Mouse (Mus musculus): ENCODE measurements around the gene Srp68. TPM values are rescaled to one million over a fixed set of nuclear protein-coding genes. Genes with fewer than 3 reads are reported as not detected.

The Srp68 gene
- polyA plus RNA-seq, 1 experiment from 2014 or later: 101 TPM

DNA sequence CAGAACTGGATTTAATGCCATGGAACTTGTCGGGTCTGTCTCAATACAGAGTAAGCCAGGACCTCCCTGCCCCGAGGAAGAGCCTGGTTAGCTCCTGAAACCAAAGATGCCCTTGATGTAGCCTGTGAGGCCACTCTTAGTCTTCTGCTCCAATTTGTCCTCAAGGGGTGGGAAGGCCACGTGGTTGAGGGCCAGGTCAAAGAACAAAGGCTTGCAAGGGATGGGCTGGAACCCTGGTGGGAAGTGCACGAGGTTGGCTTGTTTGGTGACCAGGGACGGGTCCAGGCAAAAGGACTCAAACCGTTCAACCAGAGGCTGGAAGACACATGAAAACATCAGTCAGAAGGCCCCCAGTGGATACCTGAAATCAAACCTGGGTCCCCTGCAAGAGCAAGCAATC is 28.4 kb downstream of the Srp68 start:
- H3K4me2 ChIP-seq (replicated peaks): no peak overlapping the region
- H3K27ac ChIP-seq (replicated peaks): no peak overlapping the region; the same call in 1 of the 2 replicates
- peaks cover 8% of the 10 kb centered on the region; the same call in 1 of the 2 replicates for H3K4me1 ChIP-seq
- no peaks in the 10 kb centered on the region for H3K27me3 ChIP-seq
- H3K9ac ChIP-seq: no peak overlapping the region
- WGBS: 77% methylated on average over 6 of the region's 6 CpGs
- no peak for ATAC-seq (ENCODE audit: insufficient number of reproducible peaks, low FRiP score, low TSS enrichment, low read depth)
- H3K4me3 ChIP-seq (replicated peaks): no peak overlapping the region
- H3K36me3 ChIP-seq: peaks cover 69% of the 10 kb centered on the region
- H3K9me3 ChIP-seq (replicated peaks): no peaks in the 10 kb centered on the region

DNA sequence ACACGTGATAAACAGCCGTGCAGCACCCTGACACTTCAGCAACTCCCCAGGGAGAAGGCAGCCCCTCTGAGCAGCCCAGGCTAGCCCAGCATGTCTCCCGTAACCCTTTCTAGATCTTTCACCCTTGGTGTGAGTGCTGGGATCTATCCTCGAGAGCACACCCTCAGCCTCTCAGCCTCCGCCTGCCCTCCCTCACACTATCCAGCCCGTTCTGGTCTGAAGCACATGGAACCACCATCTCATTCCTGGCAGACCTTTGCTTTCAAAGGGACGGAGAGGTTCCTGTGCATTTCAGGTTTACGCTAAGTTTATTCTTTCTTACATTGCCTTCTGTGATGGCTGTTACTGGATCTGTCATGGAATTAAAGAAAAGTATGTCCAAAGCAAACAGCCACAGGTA is 29.4 kb downstream of the Srp68 start:
- H3K27ac ChIP-seq (replicated peaks): no peak overlapping the region
- ATAC-seq (ENCODE audit: insufficient number of reproducible peaks, low FRiP score, low TSS enrichment, low read depth): no peak
- no peaks in the 10 kb centered on the region for H3K27me3 ChIP-seq
- no peak overlapping the region for H3K4me3 ChIP-seq (replicated peaks)
- peaks cover 8% of the 10 kb centered on the region; the same call in 1 of the 2 replicates for H3K4me1 ChIP-seq
- H3K9ac ChIP-seq: no peak overlapping the region
- H3K36me3 ChIP-seq: peaks cover 58% of the 10 kb centered on the region
- no peaks in the 10 kb centered on the region for H3K9me3 ChIP-seq (replicated peaks)
- 84% methylated on average over 8 of the region's 8 CpGs for WGBS
- no peak overlapping the region for H3K4me2 ChIP-seq (replicated peaks)

DNA sequence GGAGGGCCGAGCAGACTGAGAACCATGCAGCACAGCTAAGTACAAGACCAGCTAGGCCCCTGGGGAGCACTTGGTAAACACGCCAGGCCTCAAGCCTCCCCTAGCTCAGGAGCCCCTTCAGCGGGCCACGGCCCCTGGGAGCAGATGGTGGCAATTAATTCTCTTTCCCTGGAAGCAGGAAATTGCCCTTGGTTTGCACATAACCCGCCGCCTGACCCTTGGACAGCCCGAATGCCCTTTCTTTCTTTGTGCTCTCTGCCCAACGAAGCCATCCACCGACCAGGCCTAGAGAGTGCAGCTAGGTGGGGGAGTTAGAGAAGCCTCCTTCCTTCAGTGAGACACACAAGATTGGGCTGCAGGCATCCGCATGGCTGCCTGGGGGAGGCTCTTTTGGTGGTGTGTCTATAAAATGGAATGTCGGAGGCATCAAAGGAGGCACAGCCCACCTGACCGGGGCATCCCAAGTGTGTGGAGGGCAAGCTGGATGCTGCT is 32.2 kb downstream of the Srp68 start:
- Histone ChIP-seq H3K4me2 (replicated peaks) (no peak overlapping the region), H3K36me3 (peaks cover 30% of the 10 kb centered on the region), H3K4me1 (peaks cover 19% of the 10 kb centered on the region; the same call in 1 of the 2 replicates), H3K27me3 (peaks cover 18% of the 10 kb centered on the region), H3K4me3 (replicated peaks) (no peak overlapping the region), H3K27ac (replicated peaks) (no peak overlapping the region), H3K9me3 (replicated peaks) (no peaks in the 10 kb centered on the region), H3K9ac (no peak overlapping the region)
- no peak for ATAC-seq (ENCODE audit: insufficient number of reproducible peaks, low FRiP score, low TSS enrichment, low read depth)
- WGBS: 27% methylated on average over 12 of the region's 12 CpGs

DNA sequence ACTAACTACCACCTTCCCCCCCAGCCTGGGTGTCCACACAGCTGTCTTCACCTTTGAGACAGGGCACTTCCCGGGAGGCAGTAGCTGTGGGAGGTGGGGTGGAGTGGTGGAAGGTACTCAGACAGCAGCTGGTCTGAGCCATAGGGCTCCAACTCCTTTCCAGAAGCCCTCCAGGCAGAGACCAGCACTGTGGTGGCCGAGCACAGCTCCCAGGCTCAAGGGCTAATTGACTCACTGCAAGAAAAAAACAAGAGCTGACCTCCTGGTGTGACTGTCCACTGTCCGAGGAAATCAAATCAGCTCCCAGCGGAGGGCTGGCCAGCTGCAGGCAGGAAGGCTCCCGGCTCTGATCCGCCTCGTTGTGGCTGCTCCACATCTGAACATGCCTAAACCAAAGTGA is 34.2 kb downstream of the Srp68 start:
- no peak for ATAC-seq (ENCODE audit: insufficient number of reproducible peaks, low FRiP score, low TSS enrichment, low read depth)
- Histone ChIP-seq H3K27ac (replicated peaks) (no peak overlapping the region), H3K9me3 (replicated peaks) (no peaks in the 10 kb centered on the region), H3K27me3 (peaks cover 18% of the 10 kb centered on the region), H3K4me3 (replicated peaks) (no peak overlapping the region), H3K9ac (no peak overlapping the region), H3K4me2 (replicated peaks) (no peak overlapping the region), H3K36me3 (peaks cover 10% of the 10 kb centered on the region), H3K4me1 (peaks cover 19% of the 10 kb centered on the region; the same call in 1 of the 2 replicates)
- 22% methylated on average over 7 of the region's 7 CpGs for WGBS

DNA sequence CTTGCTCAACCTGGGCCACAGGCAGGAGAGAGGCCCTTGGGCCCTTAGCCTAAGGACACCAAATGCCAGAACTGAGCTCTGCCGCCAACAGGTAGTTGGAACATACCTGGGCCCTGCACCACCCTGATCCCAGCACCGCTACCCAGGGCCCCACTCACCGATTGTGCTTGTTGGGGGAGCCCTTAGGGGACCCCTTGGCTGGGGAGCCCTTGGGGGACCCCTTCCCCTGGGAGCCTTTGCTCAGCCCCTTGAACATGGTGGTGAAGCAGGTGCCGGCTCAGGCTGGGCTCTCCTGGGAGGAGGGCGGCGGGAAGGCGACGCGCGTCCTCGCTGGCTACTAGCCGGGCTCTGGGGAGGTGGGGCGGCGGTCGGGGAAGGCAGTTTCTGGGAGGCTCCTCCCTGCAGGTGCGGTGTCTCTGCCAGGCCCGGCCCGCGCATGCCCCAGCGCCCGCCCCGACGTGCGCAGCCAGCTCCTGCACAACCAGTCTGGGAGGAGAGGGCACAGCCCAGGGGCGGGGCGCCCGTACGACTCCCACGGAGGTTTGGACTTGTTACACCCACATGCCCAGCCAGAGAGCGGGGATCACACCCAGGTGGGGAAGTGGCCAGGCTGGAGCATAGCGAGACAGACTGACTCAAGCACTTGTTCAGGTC is 36.1 kb downstream of the Srp68 start, which contains the start of gene Evpl:
Gene Evpl, minus strand, starts transcription at position 336 of the 654 bp plus-strand sequence.
- peaks cover 18% of the 10 kb centered on the region for H3K27me3 ChIP-seq
- peak; percentile 84 for ATAC-seq (ENCODE audit: insufficient number of reproducible peaks, low FRiP score, low TSS enrichment, low read depth)
- 0 out of 2 replicates have a peak within 1 kb of the TSS, but pooled peaks have one; percentile 22 for H3K9ac ChIP-seq
- H3K4me2 ChIP-seq (replicated peaks): peak within 1 kb of the TSS; percentile 42
- peak within 1 kb of the TSS; percentile 42 for H3K4me3 ChIP-seq (replicated peaks)
- WGBS: 8% methylated on average over 31 of the region's 31 CpGs
- peak within 1 kb of the TSS; percentile 61 for H3K27ac ChIP-seq (replicated peaks)
- H3K36me3 ChIP-seq: no peaks in the 10 kb centered on the region
- peaks cover 19% of the 10 kb centered on the region; the same call in 1 of the 2 replicates for H3K4me1 ChIP-seq
- H3K9me3 ChIP-seq (replicated peaks): no peaks in the 10 kb centered on the region

DNA sequence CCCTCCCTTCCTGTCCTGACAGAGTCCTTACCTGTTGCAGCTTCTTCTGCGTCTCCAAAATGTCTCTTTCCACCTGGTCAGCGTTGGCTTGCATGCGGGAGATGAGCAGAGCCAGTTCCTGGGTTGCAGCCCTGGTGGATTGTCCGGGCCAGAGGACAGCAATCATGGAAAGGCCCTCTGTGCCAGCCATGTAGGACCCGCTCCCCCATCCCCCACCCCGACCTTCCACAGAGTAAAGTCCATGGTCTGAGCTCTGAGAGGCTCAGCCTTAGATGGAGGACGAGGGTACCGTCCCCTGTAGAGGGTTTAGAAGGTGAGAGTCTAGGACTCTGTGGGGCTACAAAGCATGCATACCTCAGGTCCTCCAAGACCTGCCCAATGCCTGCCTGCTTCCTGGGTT is 39.1 kb downstream of the Srp68 start:
- Histone ChIP-seq H3K4me3 (replicated peaks) (no peak overlapping the region), H3K36me3 (no peaks in the 10 kb centered on the region), H3K9me3 (replicated peaks) (no peaks in the 10 kb centered on the region), H3K27me3 (peaks cover 18% of the 10 kb centered on the region), H3K27ac (replicated peaks) (no peak overlapping the region), H3K4me2 (replicated peaks) (no peak overlapping the region), H3K9ac (no peak overlapping the region), H3K4me1 (peaks cover 10% of the 10 kb centered on the region; the same call in 1 of the 2 replicates)
- WGBS: 83% methylated on average over 8 of the region's 8 CpGs
- ATAC-seq (ENCODE audit: insufficient number of reproducible peaks, low FRiP score, low TSS enrichment, low read depth): no peak

DNA sequence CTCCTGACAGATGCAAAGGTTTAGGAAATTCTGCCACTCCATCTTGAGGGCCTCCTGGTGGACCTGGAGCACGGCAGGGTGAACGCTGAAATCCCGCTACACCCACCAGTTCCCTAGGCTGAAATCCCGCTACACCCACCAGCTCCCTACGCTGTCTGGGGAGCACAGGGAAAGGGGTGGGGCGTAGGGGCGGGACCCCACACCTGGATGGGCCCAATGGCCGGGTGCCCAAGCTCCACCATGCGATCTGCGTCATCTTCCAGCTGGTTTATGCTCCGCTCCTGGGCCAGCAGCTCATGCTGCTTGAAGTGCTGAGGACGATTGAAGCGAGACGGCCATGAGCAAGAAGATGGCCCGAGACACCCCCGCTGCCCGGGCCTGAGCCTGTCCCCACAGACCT is 41.6 kb downstream of the Srp68 start:
- Histone ChIP-seq H3K9me3 (replicated peaks) (no peaks in the 10 kb centered on the region), H3K4me2 (replicated peaks) (no peak overlapping the region), H3K9ac (0 out of 2 replicates have a peak overlapping the region, but pooled peaks have one; percentile 16), H3K36me3 (no peaks in the 10 kb centered on the region), H3K4me3 (replicated peaks) (no peak overlapping the region), H3K27me3 (peaks cover 5% of the 10 kb centered on the region; the same call in 1 of the 2 replicates), H3K4me1 (peaks cover 6% of the 10 kb centered on the region; the same call in 1 of the 2 replicates), H3K27ac (replicated peaks) (no peak overlapping the region)
- 26% methylated on average over 17 of the region's 17 CpGs for WGBS
- ATAC-seq (ENCODE audit: insufficient number of reproducible peaks, low FRiP score, low TSS enrichment, low read depth): no peak

DNA sequence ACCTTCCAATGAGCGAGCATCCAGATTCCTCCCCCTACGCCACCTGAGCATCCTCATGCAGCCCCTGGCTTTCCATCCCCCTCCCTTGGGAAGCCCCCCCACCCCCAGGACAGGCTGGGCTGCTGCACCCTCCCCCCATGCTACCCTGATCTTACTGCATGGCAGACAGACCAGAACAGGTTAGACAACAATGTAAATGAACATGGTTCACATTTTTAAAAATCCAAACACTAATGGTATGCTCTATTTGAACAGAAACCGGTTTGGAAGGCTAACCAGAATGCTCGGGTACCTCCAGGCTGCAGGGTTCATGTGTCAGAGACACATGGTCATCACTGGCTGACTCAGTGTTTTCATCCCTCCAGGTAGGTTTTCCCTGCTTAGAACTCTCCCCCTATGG is 45.3 kb downstream of the Srp68 start:
- no peak for ATAC-seq (ENCODE audit: insufficient number of reproducible peaks, low FRiP score, low TSS enrichment, low read depth)
- WGBS: 55% methylated on average over 4 of the region's 4 CpGs
- H3K27ac ChIP-seq (replicated peaks): no peak overlapping the region

DNA sequence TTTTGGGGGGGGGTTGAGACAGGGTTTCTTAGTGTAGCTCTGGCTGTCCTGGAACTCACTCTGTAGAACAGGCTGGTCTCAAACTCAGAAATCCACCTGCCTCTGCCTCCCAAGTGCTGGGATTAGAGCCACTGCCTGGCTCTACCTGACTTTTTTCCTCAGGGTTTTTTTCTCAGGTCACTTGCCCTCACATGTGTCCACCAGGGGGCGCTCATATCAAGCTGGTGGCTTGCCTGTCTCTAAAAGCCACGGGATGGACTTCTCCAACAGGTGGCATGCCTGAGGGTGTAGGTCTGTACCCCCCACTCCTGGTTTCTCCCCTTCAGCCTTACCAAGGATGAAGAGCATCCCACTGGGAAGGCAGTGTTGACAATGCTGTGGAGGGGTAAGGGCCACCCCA is 47.6 kb downstream of the Srp68 start:
- no peaks in the 10 kb centered on the region for H3K9me3 ChIP-seq (replicated peaks)
- H3K36me3 ChIP-seq: peaks cover 6% of the 10 kb centered on the region; the same call in 1 of the 2 replicates
- H3K4me2 ChIP-seq (replicated peaks): no peak overlapping the region
- no peak overlapping the region for H3K4me3 ChIP-seq (replicated peaks)
- WGBS: 0% methylated on average over 2 of the region's 2 CpGs
- H3K27ac ChIP-seq (replicated peaks): no peak overlapping the region
- H3K9ac ChIP-seq: no peak overlapping the region
- peaks cover 20% of the 10 kb centered on the region for H3K4me1 ChIP-seq
- H3K27me3 ChIP-seq: peaks cover 19% of the 10 kb centered on the region
- no peak for ATAC-seq (ENCODE audit: insufficient number of reproducible peaks, low FRiP score, low TSS enrichment, low read depth)

More for the DNA sequence above, 45.3 kb downstream of the Srp68 start:
- H3K36me3 ChIP-seq: peaks cover 6% of the 10 kb centered on the region; the same call in 1 of the 2 replicates
- no peaks in the 10 kb centered on the region for H3K9me3 ChIP-seq (replicated peaks)
- H3K27me3 ChIP-seq: peaks cover 3% of the 10 kb centered on the region
- H3K4me2 ChIP-seq (replicated peaks): no peak overlapping the region
- H3K4me1 ChIP-seq: peaks cover 5% of the 10 kb centered on the region; the same call in 1 of the 2 replicates
- H3K9ac ChIP-seq: no peak overlapping the region
- no peak overlapping the region for H3K4me3 ChIP-seq (replicated peaks)

DNA sequence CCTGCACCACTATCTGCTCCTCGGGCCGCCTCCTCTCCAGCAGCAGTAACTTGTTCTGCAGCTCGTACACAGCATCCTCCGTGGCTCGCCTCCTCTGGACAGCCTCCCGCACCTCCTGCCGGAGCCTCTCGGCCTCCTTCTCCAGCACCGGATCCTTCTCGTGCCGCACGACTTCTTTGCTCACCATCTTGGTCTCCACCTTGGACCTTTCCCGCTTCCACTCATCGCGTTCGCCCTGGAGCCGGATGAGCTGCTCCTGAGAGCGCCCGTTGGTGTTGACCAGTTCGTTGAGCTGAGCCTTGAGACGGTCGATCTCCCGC is 51.3 kb downstream of the Srp68 start:
- Histone ChIP-seq H3K4me2 (replicated peaks) (peak overlapping the region; percentile 62), H3K27me3 (peaks cover 29% of the 10 kb centered on the region), H3K36me3 (peaks cover 6% of the 10 kb centered on the region; the same call in 1 of the 2 replicates), H3K9ac (peak overlapping the region; percentile 21; the same call in 1 of the 2 replicates), H3K4me1 (peaks cover 34% of the 10 kb centered on the region), H3K4me3 (replicated peaks) (peak overlapping the region; percentile 39), H3K27ac (replicated peaks) (no peak overlapping the region), H3K9me3 (replicated peaks) (no peaks in the 10 kb centered on the region)
- ATAC-seq (ENCODE audit: insufficient number of reproducible peaks, low FRiP score, low TSS enrichment, low read depth): no peak
- 25% methylated on average over 23 of the region's 23 CpGs for WGBS

DNA sequence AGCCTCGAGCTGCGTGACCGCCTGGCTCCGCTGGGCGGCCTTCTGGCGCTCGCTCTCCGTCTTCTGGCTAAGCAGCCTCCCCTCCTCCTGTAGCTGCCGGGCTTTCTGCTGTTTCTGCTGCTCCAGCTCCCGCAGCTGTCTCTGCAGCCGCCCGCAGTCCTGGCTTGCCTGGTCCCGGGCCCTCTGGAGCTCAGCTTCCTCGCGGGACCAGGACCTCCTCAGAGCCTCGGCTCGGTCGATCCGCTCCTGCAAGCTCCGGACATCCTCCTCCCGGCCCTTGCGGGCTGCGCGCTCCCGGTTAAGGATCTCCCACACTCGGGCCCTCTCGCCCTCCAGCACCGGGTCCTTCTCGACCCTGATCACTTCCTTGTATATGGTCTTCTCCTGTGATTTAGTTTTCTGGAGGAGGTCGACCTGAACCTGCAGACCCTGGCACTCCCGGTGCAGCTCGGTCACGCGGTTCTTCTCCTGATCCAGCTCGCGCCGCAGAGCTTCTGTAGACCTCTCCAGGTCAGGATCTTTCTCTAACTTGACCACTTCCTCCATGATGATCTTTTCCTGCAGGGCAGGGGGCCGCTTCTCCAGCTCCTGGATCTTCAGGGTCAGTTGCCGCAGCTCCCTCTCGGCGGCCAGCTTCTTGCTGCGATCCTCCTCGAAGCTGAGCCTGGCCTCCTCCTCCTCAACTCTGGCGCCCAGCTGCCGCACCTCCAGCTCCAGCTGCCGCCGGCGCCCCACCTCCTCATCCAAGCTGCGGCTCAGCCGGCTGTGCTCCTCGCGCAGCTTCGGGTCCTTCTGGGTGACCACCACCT is 51.9 kb downstream of the Srp68 start:
- Histone ChIP-seq H3K9me3 (replicated peaks) (no peaks in the 10 kb centered on the region), H3K27me3 (peaks cover 29% of the 10 kb centered on the region), H3K4me1 (peaks cover 34% of the 10 kb centered on the region), H3K9ac (peak overlapping the region; percentile 21; the same call in 1 of the 2 replicates), H3K27ac (replicated peaks) (no peak overlapping the region), H3K36me3 (peaks cover 6% of the 10 kb centered on the region; the same call in 1 of the 2 replicates), H3K4me3 (replicated peaks) (peak overlapping the region; percentile 39), H3K4me2 (replicated peaks) (peak overlapping the region; percentile 62)
- no peak for ATAC-seq (ENCODE audit: insufficient number of reproducible peaks, low FRiP score, low TSS enrichment, low read depth)
- 21% methylated on average over 53 of the region's 53 CpGs for WGBS
